Mouse (Mus musculus) liver, embryonic 12.5 days (tissue): ENCODE measurements around the gene Atox1. TPM values are rescaled to one million over a fixed set of nuclear protein-coding genes. Genes with fewer than 3 reads are reported as not detected.

Source experiments
- ATAC-seq: fragments of 200-750 bp; cut with Nextera tagmentation; 2 replicates; pipeline ENCODE4 v1.8.0; 2017; ENCODE audit warnings: moderate number of reproducible peaks, mild to moderate bottlenecking, moderate library complexity
- H3K27ac ChIP-seq: fragments of 300-500 bp; sonication (generic); 2 replicates; pipeline ENCODE4 v1.5.1; 2016; ENCODE audit warnings: mild to moderate bottlenecking
- H3K27me3 ChIP-seq: fragments of 300-500 bp; sonication (generic); replicated peaks from 2 replicates; pipeline ENCODE4 v1.6.1; 2016; ENCODE audit warnings: mild to moderate bottlenecking, moderate library complexity
- H3K36me3 ChIP-seq: fragments of 300-500 bp; sonication (generic); 2 replicates; pipeline ENCODE4 v1.6.1; 2016; ENCODE audit warnings: mild to moderate bottlenecking, moderate library complexity
- H3K4me1 ChIP-seq: fragments of 300-500 bp; sonication (generic); 2 replicates; pipeline ENCODE4 v1.6.1; 2016
- H3K4me2 ChIP-seq: fragments of 300-500 bp; sonication (generic); 2 replicates; pipeline ENCODE4 v1.6.1; 2016; ENCODE audit warnings: mild to moderate bottlenecking, moderate library complexity
- H3K4me3 ChIP-seq: fragments of 300-500 bp; sonication (generic); 2 replicates; pipeline ENCODE4 v1.5.1; 2016; ENCODE audit warnings: mild to moderate bottlenecking, moderate library complexity
- H3K9ac ChIP-seq: fragments of 300-500 bp; sonication (generic); 2 replicates; pipeline ENCODE4 v1.6.1; 2016; ENCODE audit warnings: mild to moderate bottlenecking, moderate library complexity
- H3K9me3 ChIP-seq: fragments of 300-500 bp; sonication (generic); replicated peaks from 2 replicates; pipeline ENCODE4 v1.6.1; 2016; ENCODE audit warnings: mild to moderate bottlenecking, moderate library complexity
- WGBS: fragments of 180-500 bp; shearing (Covaris S2); methylation state at CpG from one replicate; pipeline ENCODE4 v1.1.7; 2016; ENCODE audit not compliant: insufficient replicate concordance; 5-methylcytosine and 5-hydroxymethylcytosine counted together
- microRNA-seq: library from miRNA; unstranded; fragments of <30 nt; microRNA quantifications from one replicate; pipeline ENCODE4, GENCODE M21; 2017
- polyA plus RNA-seq: library from polyadenylated mRNA; unstranded; fragments of >200 nt; fragmentation: Nextera tagmentation; extraction: Ambion mirVana; gene quantifications from 2 replicates; pipeline ENCODE4 v1.2.1, GENCODE M21; 2016

The Atox1 gene
- polyA plus RNA-seq, 1 experiment from 2014 or later, result 210 TPM

- H3K36me3 ChIP-seq, result peaks cover 14% of the 10 kb centered on the region; the same call in 1 of the 2 replicates
- no peaks in the 10 kb centered on the region for H3K9me3 ChIP-seq
- no peak overlapping the region for H3K4me2 ChIP-seq
- H3K4me1 ChIP-seq, result peaks cover 14% of the 10 kb centered on the region
- no peak for ATAC-seq
- no peak overlapping the region for H3K4me3 ChIP-seq
- H3K27ac ChIP-seq, result peak overlapping the region; percentile 26; the same call in 1 of the 2 replicates
- no peaks in the 10 kb centered on the region for H3K27me3 ChIP-seq
- H3K9ac ChIP-seq, result no peak overlapping the region
- WGBS, result 48% methylated on average over 3 of the region's 3 CpGs
Observed at GRCm38 (mm10) chr11:55410502-55410901, 50.5 kb downstream of the Atox1 start.

DNA sequence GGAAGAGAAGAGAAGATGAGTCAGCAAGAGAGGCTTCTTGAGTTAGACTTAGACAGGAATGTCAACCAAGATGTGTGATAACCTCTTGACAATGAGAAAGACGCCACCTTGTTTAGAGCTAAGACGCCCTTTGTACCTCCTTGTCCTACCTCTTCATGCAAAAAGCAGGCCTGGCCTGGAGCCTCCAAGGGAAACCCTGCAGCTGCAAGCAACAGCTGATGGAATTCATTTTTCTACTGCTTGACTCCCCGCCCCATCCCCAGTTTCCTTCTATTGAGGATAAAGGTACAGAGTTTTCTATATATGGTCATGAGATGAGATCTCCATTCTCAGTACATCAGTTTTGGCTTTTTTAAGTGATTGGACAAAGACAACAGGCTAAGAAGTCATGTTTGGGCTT, 51.0 kb downstream of the Atox1 start:
- Histone ChIP-seq H3K36me3 (peaks cover 16% of the 10 kb centered on the region; the same call in 1 of the 2 replicates), H3K4me3 (no peak overlapping the region), H3K9me3 (no peaks in the 10 kb centered on the region), H3K9ac (no peak overlapping the region), H3K27ac (no peak overlapping the region), H3K27me3 (no peaks in the 10 kb centered on the region), H3K4me1 (peaks cover 10% of the 10 kb centered on the region), H3K4me2 (no peak overlapping the region)
- WGBS, result 62% methylated on average over 3 of the region's 3 CpGs
- ATAC-seq, result no peak

DNA sequence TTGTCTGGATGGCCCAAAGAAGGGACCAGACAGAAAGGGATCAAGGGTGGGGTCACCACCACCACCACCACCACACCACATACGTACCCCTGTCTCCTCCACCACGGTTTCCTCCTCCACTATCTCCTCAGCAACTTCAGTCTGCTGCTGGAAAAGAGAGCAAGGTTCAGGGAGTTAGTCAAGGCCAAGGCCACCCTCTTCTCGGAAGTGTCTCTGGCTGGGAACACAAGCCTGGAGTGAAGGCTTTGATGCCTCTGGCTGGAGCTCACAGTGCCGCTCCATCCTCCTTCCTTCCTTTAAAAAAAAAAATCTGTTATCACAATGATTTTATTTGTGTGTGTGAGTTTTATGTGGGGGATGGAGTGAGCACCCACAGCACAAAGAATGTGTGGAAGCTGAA, 53.9 kb downstream of the Atox1 start:
- H3K4me3 ChIP-seq, result no peak overlapping the region
- no peak overlapping the region for H3K27ac ChIP-seq
- no peak overlapping the region for H3K9ac ChIP-seq
- no peak overlapping the region for H3K4me2 ChIP-seq
- no peak for ATAC-seq
- H3K27me3 ChIP-seq, result no peaks in the 10 kb centered on the region
- H3K4me1 ChIP-seq, result no peaks in the 10 kb centered on the region
- H3K36me3 ChIP-seq, result peaks cover 19% of the 10 kb centered on the region; the same call in 1 of the 2 replicates
- no peaks in the 10 kb centered on the region for H3K9me3 ChIP-seq
- WGBS, result 63% methylated on average over 4 of the region's 4 CpGs

DNA sequence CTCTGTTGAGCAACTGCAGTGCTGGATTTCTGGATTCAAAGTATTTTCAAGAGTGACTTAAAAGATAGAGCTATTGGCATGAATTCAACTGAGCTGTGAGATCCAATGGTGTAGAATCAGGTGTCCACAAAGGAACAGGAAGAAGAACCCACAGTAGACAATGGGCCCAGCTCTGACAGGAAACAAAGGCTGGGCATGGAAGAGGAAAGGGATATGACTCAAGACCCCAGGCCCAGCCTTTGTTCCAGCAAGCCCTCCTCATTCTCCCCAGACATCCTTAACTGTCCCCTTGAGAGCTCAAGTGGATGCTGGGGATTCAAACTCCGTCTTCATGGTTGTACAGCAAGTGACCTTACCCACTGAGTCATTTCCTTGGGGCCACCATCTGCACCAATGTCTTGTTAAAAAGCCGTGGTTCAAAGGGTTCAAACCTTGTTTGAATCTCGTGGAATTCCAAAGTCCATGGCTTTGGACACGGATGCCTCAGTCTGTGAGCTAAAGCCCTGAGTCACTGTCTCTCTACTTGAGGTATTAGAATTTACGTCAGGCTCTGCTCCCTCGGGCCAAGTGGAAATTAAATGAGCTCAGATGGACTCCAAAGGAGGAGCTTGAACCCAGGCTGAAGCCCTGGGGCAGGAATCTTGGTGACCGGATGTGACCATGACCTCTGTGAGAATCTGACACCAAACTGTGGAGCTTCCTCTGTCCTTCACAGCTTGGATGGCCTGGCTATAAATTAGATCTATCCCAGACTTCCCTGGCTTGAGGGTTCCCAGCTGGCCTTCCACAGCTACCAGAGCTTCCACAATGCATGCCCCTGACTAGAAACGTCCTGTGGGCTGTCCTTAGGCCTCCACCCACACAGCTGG, 55.2 kb downstream of the Atox1 start:
- no peak overlapping the region for H3K4me2 ChIP-seq
- H3K4me1 ChIP-seq, result no peaks in the 10 kb centered on the region
- 44% methylated on average over 8 of the region's 8 CpGs for WGBS
- H3K27ac ChIP-seq, result peak overlapping the region; percentile 22; the same call in 1 of the 2 replicates
- H3K9me3 ChIP-seq, result no peaks in the 10 kb centered on the region
- H3K36me3 ChIP-seq, result peaks cover 19% of the 10 kb centered on the region; the same call in 1 of the 2 replicates
- H3K9ac ChIP-seq, result no peak overlapping the region
- H3K27me3 ChIP-seq, result no peaks in the 10 kb centered on the region
- no peak overlapping the region for H3K4me3 ChIP-seq
- no peak for ATAC-seq

DNA sequence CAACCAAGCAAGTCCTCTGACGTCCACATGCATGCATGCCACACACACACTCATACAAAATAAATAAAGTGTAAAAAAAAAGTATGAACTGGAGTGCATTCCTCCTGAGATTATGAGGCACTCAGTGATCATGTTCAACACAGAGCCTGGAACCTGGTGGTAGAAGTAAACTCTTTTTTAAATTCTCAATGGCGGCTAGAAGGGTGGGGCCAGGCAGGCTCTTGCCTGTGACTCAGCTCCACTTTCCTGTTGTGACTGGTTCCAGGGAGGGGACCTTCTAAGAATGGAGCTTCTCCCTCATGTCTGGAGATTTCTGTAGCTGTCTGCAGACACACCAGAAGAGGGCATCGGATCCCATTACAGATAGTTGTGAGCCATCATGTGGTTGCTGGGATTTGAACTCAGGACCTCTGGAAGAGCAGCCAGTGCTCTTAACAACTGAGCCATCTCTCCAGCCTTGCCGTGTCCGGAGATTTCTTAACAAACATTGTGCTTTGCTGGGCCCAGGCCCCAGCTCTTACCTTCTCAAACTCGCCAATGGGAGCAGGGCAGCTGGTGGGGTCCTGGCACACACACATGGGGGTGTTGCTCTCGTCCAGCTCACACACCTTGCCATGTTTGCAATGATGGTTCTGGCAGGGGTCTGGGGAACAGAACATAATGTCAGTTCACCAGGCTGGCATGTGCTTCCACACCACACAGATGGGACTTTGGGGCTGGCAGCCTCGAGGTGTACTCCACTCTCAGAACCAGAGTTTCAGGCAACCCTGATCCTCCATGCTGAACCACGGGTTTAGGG, 56.2 kb downstream of the Atox1 start:
- ATAC-seq, result no peak
- no peak overlapping the region for H3K4me2 ChIP-seq
- no peak overlapping the region for H3K9ac ChIP-seq
- WGBS, result 56% methylated on average over 9 of the region's 9 CpGs
- H3K36me3 ChIP-seq, result peaks cover 19% of the 10 kb centered on the region; the same call in 1 of the 2 replicates
- H3K4me3 ChIP-seq, result no peak overlapping the region
- no peaks in the 10 kb centered on the region for H3K9me3 ChIP-seq
- H3K27ac ChIP-seq, result peak overlapping the region; percentile 22; the same call in 1 of the 2 replicates
- H3K27me3 ChIP-seq, result no peaks in the 10 kb centered on the region
- no peaks in the 10 kb centered on the region for H3K4me1 ChIP-seq

GRCm38 (mm10) chr11:55400863-55401262, 60.2 kb downstream of the Atox1 start:
- ATAC-seq, result no peak
- Histone ChIP-seq H3K9me3 (no peaks in the 10 kb centered on the region), H3K27ac (no peak overlapping the region), H3K4me2 (no peak overlapping the region), H3K36me3 (peaks cover 12% of the 10 kb centered on the region; the same call in 1 of the 2 replicates), H3K4me3 (no peak overlapping the region), H3K27me3 (no peaks in the 10 kb centered on the region), H3K4me1 (no peaks in the 10 kb centered on the region), H3K9ac (no peak overlapping the region)
- 66% methylated on average over 2 of the region's 2 CpGs for WGBS

- ATAC-seq, result no peak
- H3K36me3 ChIP-seq, result peaks cover 7% of the 10 kb centered on the region; the same call in 1 of the 2 replicates
Observed at GRCm38 (mm10) chr11:55398371-55398770, 62.7 kb downstream of the Atox1 start.

GRCm38 (mm10) chr11:55397441-55397840, 63.6 kb downstream of the Atox1 start:
- Histone ChIP-seq H3K27ac (no peak overlapping the region), H3K4me1 (no peaks in the 10 kb centered on the region), H3K9ac (no peak overlapping the region), H3K9me3 (no peaks in the 10 kb centered on the region), H3K4me3 (no peak overlapping the region), H3K36me3 (peaks cover 7% of the 10 kb centered on the region; the same call in 1 of the 2 replicates), H3K27me3 (no peaks in the 10 kb centered on the region), H3K4me2 (no peak overlapping the region)
- WGBS, result 71% methylated on average over 9 of the region's 9 CpGs
- no peak for ATAC-seq

More at GRCm38 (mm10) chr11:55398371-55398770, 62.7 kb downstream of the Atox1 start:
- Histone ChIP-seq H3K27ac (no peak overlapping the region), H3K4me2 (no peak overlapping the region), H3K4me1 (no peaks in the 10 kb centered on the region), H3K9ac (no peak overlapping the region), H3K4me3 (no peak overlapping the region), H3K27me3 (no peaks in the 10 kb centered on the region), H3K9me3 (no peaks in the 10 kb centered on the region)
- 70% methylated on average over 8 of the region's 8 CpGs for WGBS

DNA sequence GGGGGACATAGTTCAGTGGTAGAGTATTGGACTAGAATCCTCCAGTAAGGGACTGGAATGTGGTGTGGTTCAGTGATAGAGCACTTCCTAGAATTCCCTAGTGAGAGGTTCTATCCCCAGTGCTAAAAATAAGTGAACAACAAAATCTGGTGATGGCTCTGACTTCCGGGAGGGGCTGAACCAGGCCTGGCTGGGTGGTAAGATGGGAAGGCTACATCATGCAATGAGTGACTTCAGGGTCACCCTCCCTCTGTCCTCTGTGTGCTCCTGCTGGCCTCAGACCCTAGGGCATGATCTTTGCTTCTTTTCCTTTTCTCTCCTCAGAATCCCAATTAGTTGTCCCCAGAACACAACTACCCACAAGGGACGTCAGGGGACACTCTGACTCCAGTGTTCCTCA, 64.0 kb downstream of the Atox1 start:
- Histone ChIP-seq H3K4me3 (no peak overlapping the region), H3K4me2 (no peak overlapping the region), H3K27me3 (no peaks in the 10 kb centered on the region), H3K27ac (no peak overlapping the region), H3K9me3 (no peaks in the 10 kb centered on the region), H3K9ac (no peak overlapping the region), H3K36me3 (peaks cover 7% of the 10 kb centered on the region; the same call in 1 of the 2 replicates), H3K4me1 (no peaks in the 10 kb centered on the region)
- no peak for ATAC-seq
- WGBS, result 60% methylated on average over 2 of the region's 2 CpGs

Small RNA genes within 50 kb of the gene (microRNA-seq; reads per million reads assigned to microRNA genes)
- not detected for gene Mir7652

Other genes starting within 250 kb of the Atox1 start
- gene Fat2, start 124.7 kb downstream of the Atox1 start, polyA plus RNA-seq, result not detected in 2 replicates
- 167 and 173 TPM in 2 replicates for gene Sparc, start 38.1 kb downstream of the Atox1 start, polyA plus RNA-seq
- 136 TPM in 2 replicates for gene G3bp1, start 8.4 kb upstream of the Atox1 start, polyA plus RNA-seq
- gene Glra1, start 147.0 kb upstream of the Atox1 start, polyA plus RNA-seq, result not detected in 2 replicates